Mouse (Mus musculus) kidney, embryonic 16.5 days (tissue): ENCODE data around the gene Mrpl20. TPM values are rescaled to one million over a fixed set of nuclear protein-coding genes. Genes with fewer than 3 reads are reported as not detected.
"Not testable (repeated sequence)": the region's sequence is repeated elsewhere in the genome, so short reads cannot be mapped to it uniquely, and the experiment has no call there.

Source experiments
- ATAC-seq: fragments of 200-750 bp; cut with Nextera tagmentation; 2 replicates; pipeline ENCODE4 v1.8.0; 2017; ENCODE audit warnings: moderate TSS enrichment; ENCODE audit not compliant: low FRiP score, low TSS enrichment
- H3K27ac ChIP-seq: fragments of 300-500 bp; sonication (generic); 2 replicates; pipeline ENCODE4 v1.5.1; 2014; ENCODE audit warnings: low read length
- H3K27me3 ChIP-seq: fragments of 300-500 bp; sonication (generic); 2 replicates; pipeline ENCODE4 v1.6.1; 2014; ENCODE audit warnings: low read length, control low read depth, mixed read lengths; ENCODE audit not compliant: insufficient read depth
- H3K36me3 ChIP-seq: fragments of 300-500 bp; sonication (generic); 2 replicates; pipeline ENCODE4 v1.6.1; 2014; ENCODE audit warnings: low read length, control low read depth, mixed read lengths; ENCODE audit not compliant: insufficient read depth
- H3K4me1 ChIP-seq: fragments of 300-500 bp; sonication (generic); 2 replicates; pipeline ENCODE4 v1.6.1; 2014; ENCODE audit warnings: low read length, control low read depth, mixed read lengths; ENCODE audit not compliant: insufficient read depth
- H3K4me2 ChIP-seq: fragments of 300-500 bp; sonication (generic); replicated peaks from 2 replicates; pipeline ENCODE4 v1.6.1; 2014; ENCODE audit warnings: low read depth, low read length
- H3K4me3 ChIP-seq: fragments of 300-500 bp; sonication (generic); 2 replicates; pipeline ENCODE4 v1.5.1; 2014; ENCODE audit warnings: mild to moderate bottlenecking, low read length
- H3K9ac ChIP-seq: fragments of 300-500 bp; sonication (generic); replicated peaks from 2 replicates; pipeline ENCODE4 v1.6.1; 2014; ENCODE audit warnings: low read length
- H3K9me3 ChIP-seq: fragments of 300-500 bp; sonication (generic); 2 replicates; pipeline ENCODE4 v1.6.1; 2016; ENCODE audit warnings: low read length, control low read depth
- WGBS: fragments of 180-500 bp; shearing (Covaris S2); extraction: QIAGEN DNeasy Blood & Tissue Kit; methylation state at CpG from one replicate; pipeline ENCODE4 v1.1.7; 2014; 5-methylcytosine and 5-hydroxymethylcytosine counted together
- polyA plus RNA-seq: library from polyadenylated mRNA; unstranded; fragments of >200 nt; fragmentation: Nextera tagmentation; extraction: Ambion mirVana; gene quantifications from 2 replicates; pipeline ENCODE4 v1.2.1, GENCODE M21; 2015

Mrpl20 gene
- polyA plus RNA-seq, 1 experiment from 2014 or later = 209 TPM

DNA sequence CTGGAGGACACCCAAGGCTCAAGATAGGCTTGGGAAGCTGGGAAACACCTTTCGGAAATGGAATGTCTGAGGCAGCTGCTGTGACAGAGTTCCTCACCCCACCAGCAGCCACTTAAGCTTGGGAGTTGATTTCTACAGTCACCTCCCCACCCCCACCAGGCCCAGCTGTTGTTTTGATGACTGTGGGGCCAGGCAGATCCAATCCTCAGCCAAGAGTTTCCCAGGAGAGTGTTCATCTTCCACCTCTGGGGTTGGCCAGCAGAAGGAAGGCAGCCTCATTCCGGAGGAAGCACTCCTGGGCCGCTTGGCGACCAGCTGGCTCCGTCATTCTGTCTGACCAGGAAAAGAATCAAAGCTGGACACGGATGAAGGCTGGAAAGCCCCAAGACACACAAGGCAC, 21.8 kb upstream of the Mrpl20 start:
- no peaks in the 10 kb centered on the region for H3K9me3 ChIP-seq
- H3K9ac ChIP-seq = 0 out of 2 replicates have a peak overlapping the region, but pooled peaks have one; percentile 22
- H3K4me1 ChIP-seq = peaks cover 21% of the 10 kb centered on the region
- no peaks in the 10 kb centered on the region for H3K27me3 ChIP-seq
- H3K36me3 ChIP-seq = no peaks in the 10 kb centered on the region
- ATAC-seq = peak; percentile 55; the same call in 1 of the 2 replicates
- H3K4me3 ChIP-seq = no peak overlapping the region
- 13% methylated on average over 6 of the region's 6 CpGs for WGBS
- no peak overlapping the region for H3K4me2 ChIP-seq
- H3K27ac ChIP-seq = peak overlapping the region; percentile 46; the same call in 1 of the 2 replicates

DNA sequence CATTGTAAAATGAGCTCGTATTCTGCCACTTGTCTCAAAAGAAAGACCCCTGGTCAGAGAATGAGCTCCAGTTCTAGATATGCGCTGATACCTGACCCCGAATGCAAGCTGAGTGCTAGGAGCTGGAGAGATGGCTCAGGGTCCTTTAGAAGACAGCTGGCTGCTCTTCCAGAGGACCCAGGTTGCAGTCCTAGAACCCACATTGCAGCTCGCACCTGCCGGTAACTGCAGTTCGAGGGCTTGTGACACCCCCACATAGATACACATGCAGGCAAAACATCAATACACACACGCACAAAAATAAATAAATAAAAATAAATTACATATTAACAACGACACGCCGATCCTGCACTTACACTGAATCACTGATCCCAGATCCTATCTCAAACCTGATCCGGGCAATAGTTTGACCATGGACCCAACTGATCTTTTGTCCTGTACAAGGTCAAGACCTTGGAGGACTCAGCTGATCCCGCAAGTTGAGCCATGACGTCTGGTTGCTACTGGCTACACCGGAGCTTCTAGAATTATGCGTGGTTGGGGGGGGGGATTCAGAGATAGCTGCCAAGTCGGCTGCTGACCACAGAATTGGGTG, 19.1 kb upstream of the Mrpl20 start:
- 39% methylated on average over 16 of the region's 16 CpGs for WGBS
- no peaks in the 10 kb centered on the region for H3K9me3 ChIP-seq
- H3K4me3 ChIP-seq = peak overlapping the region; percentile 56
- H3K4me1 ChIP-seq = peaks cover 15% of the 10 kb centered on the region
- H3K4me2 ChIP-seq = peak overlapping the region; percentile 75
- H3K36me3 ChIP-seq = no peaks in the 10 kb centered on the region
- no peaks in the 10 kb centered on the region for H3K27me3 ChIP-seq
- peak overlapping the region; percentile 80 for H3K9ac ChIP-seq
- ATAC-seq = no peak
- no peak overlapping the region; the same call in 1 of the 2 replicates for H3K27ac ChIP-seq

DNA sequence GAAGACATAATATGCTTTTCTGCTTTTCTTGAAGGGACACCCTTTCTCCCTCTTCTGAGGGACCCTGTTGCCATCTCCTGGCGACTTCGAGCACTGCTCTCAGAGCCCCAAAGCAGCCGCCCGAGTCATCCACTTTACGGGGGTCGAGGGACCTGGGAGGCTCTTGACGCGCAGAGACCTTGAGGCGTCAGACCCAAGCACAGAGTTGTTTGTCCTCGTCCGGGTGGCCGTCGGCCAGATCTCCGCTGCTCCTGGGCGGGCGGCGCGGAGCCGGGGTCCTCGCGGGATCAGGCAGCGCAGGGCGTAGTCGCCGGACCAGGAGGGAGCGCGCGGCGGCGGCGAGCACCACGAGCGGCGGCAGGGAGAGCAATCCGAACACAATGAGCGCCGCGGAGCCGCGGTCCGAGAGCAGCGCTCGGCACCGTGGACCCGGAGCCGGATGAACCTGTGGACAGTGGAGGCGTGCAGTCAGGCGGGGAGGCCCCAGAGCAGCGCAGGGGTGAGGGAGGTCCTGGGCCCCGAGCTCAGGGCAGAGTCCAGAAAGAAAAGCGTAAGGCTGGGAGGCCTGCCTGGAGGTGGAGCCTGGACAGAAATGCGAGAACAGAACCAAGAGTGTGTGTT, 18.5 kb upstream of the Mrpl20 start:
- peak overlapping the region; percentile 66 for H3K27ac ChIP-seq
- H3K27me3 ChIP-seq = no peaks in the 10 kb centered on the region
- H3K4me1 ChIP-seq = peaks cover 15% of the 10 kb centered on the region
- ATAC-seq = peak; percentile 90
- H3K9me3 ChIP-seq = no peaks in the 10 kb centered on the region
- H3K9ac ChIP-seq = peak overlapping the region; percentile 80
- H3K4me2 ChIP-seq = peak overlapping the region; percentile 75
- H3K4me3 ChIP-seq = peak overlapping the region; percentile 56
- no peaks in the 10 kb centered on the region for H3K36me3 ChIP-seq
- WGBS = under 1% methylated on average over 52 of the region's 52 CpGs

DNA sequence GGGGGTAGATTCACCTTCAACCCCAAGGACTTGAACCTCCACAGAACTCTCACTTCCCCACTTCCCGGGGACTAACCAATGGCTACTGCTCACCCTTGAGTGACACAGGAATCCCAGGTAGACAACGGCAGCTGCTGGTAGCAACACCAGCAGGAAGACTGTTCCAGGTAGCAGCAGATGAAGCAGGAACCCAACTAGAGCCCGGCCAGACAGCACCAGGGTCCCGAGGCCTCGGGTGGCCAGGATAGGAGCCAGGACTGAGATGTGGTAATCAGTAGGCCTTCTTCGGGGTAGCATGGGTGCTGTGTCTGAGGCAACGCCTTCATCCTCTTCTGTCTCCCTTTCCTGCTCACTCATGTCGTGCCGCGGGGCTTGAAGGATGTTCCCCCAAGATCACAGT, 17.4 kb upstream of the Mrpl20 start:
- H3K27ac ChIP-seq = no peak overlapping the region
- peaks cover 15% of the 10 kb centered on the region for H3K4me1 ChIP-seq
- no peak overlapping the region for H3K4me2 ChIP-seq
- 81% methylated on average over 10 of the region's 10 CpGs for WGBS
- no peak overlapping the region for H3K9ac ChIP-seq
- H3K27me3 ChIP-seq = no peaks in the 10 kb centered on the region
- H3K36me3 ChIP-seq = no peaks in the 10 kb centered on the region
- H3K4me3 ChIP-seq = no peak overlapping the region
- H3K9me3 ChIP-seq = no peaks in the 10 kb centered on the region
- no peak for ATAC-seq

DNA sequence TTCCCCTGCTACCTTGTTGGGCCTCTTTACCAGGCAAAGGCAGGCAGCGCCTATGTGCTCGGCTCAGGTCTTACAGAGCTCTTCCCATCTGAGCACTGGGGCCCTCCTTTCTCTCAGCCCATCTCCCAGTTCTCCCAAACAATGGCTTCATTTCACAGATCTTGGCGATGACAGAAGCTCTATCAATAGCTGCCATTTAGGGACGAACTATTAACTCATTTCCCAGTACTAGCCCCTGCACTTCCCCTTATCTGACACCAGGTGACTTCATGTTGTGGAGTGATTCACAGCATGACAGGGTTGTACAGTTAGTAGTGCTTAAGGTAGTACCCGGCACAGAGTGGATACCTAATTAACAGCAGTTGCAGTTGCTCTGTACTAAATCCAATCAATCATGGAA, 16.9 kb upstream of the Mrpl20 start, which contains the start of gene Tmem88b:
Gene Tmem88b, minus strand, starts transcription at position 56 of the 400 bp plus-strand sequence.
- peak within 1 kb of the TSS; percentile 80 for H3K9ac ChIP-seq
- no peak for ATAC-seq
- WGBS = 72% methylated on average over 5 of the region's 5 CpGs

DNA sequence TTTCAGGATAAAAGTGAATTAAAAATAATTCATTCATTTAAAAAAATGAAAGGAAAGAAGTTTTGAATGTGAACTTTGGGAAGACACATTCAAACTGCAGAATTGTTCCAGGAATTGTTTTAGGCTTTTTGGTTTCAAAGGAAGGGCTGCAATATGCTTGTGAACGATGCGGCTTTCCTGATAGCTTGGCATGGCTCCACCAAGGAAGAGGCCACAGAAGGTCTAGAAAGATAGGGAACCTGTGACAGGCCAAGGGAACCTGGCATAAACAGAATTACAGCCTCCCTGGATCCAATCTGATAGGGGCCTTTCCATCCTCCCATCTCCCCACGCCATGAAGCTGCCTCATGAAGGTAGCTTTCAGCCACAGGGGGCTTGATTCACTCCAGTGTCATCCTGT, 14.4 kb upstream of the Mrpl20 start:
- 90% methylated on average over 3 of the region's 3 CpGs for WGBS
- no peaks in the 10 kb centered on the region for H3K9me3 ChIP-seq
- H3K27me3 ChIP-seq = no peaks in the 10 kb centered on the region
- no peak overlapping the region for H3K27ac ChIP-seq
- ATAC-seq = no peak
- H3K36me3 ChIP-seq = no peaks in the 10 kb centered on the region
- peaks cover 24% of the 10 kb centered on the region for H3K4me1 ChIP-seq
- no peak overlapping the region for H3K4me3 ChIP-seq
- no peak overlapping the region for H3K4me2 ChIP-seq
- H3K9ac ChIP-seq = no peak overlapping the region

More for the DNA sequence above, 16.9 kb upstream of the Mrpl20 start, which contains the start of gene Tmem88b:
- Histone ChIP-seq H3K4me1 (peaks cover 15% of the 10 kb centered on the region), H3K27me3 (no peaks in the 10 kb centered on the region), H3K9me3 (no peaks in the 10 kb centered on the region), H3K4me2 (peak within 1 kb of the TSS; percentile 75), H3K4me3 (peak within 1 kb of the TSS; percentile 56), H3K36me3 (no peaks in the 10 kb centered on the region), H3K27ac (no peak within 1 kb of the TSS)

DNA sequence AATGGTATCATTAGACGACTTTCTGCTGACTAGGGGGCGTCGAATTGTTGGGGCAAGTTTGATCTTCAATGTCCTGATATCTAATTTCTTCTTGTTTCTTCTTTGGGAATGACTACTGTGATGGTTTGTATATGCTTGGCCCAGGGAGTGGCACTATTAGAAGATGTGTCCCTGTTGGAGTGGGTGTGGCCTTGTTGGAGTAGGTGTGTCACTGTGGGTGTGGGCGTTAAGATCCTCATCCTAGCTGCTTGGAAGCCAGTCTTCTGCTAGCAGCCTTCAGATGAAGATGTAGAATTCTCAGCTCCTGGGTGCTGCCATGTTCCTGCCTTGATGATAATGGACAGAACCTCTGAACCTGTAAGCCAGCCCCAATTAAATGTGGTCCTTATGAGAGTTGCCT, 13.8 kb upstream of the Mrpl20 start:
- H3K27ac ChIP-seq, H3K9ac ChIP-seq, H3K36me3 ChIP-seq, H3K4me2 ChIP-seq, ATAC-seq, H3K9me3 ChIP-seq, H3K4me3 ChIP-seq, H3K27me3 ChIP-seq: not testable (repeated sequence)
- H3K4me1 ChIP-seq = peaks cover 21% of the 10 kb centered on the region
- WGBS = 77% methylated on average over 4 of the region's 4 CpGs

DNA sequence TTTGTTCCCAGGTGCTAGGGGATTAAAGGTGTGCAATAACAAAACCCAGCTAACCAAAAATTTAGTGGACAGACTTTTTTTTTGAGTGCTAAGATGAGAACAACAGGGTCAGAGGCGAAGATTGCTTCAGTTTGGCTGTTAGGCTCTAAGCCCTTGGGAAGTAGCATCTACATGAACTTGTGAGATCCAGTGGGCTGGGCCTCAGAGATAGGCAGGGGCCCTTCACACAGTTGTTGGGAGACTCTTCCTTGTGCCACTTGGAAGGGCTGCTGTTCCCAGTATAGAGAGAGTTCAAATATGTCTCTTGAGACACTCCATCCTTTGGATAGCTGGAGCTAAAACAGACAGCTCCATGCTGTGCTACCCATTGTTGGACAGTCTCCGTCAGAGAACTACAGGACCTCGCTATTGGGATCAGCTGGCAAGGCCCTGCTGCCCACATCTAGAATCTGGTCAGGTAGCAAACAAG, 12.6 kb upstream of the Mrpl20 start, which contains the start of gene Ankrd65:
Gene Ankrd65, plus strand, starts transcription at position 419 of the 469 bp plus-strand sequence.
- no peak for ATAC-seq
- H3K27me3 ChIP-seq = no peaks in the 10 kb centered on the region
- no peak within 1 kb of the TSS for H3K4me3 ChIP-seq
- peak within 1 kb of the TSS; percentile 38 for H3K4me2 ChIP-seq
- H3K4me1 ChIP-seq = peaks cover 17% of the 10 kb centered on the region
- H3K9me3 ChIP-seq = no peaks in the 10 kb centered on the region
- 89% methylated on average over 3 of the region's 3 CpGs for WGBS
- no peaks in the 10 kb centered on the region for H3K36me3 ChIP-seq
- no peak within 1 kb of the TSS for H3K9ac ChIP-seq
- H3K27ac ChIP-seq = peak within 1 kb of the TSS; percentile 65

DNA sequence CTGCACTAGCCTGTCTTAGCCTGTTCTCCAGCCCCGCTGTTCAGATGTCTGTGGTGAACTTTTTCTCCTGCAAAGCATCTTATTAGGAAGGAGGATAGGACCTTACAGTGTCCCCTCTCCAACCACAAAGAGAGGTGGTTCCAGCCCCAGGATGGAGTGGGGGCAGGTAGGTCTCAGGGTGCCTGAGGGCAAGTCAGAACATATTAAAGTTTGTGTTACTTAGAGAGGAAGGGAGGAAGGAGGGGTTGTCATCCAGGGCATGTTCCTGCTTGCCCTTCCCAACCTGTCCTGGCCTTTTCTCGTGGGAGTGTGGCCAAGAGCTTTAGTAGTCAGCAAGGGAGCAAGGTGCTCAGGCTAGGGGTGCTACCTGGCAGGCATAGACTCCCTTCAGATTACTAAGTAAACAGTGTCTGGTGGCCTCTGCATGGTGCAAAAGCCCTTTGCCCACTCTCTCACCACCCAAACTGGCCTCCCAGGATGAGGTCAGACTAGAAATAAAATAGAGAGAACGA, 12.0 kb upstream of the Mrpl20 start:
- WGBS = 38% methylated on average over 3 of the region's 3 CpGs
- no peak overlapping the region for H3K9ac ChIP-seq
- H3K9me3 ChIP-seq = no peaks in the 10 kb centered on the region
- no peaks in the 10 kb centered on the region for H3K27me3 ChIP-seq
- no peak overlapping the region for H3K4me3 ChIP-seq
- peak overlapping the region; percentile 65 for H3K27ac ChIP-seq
- H3K36me3 ChIP-seq = no peaks in the 10 kb centered on the region
- H3K4me2 ChIP-seq = no peak overlapping the region
- ATAC-seq = peak; percentile 70
- peaks cover 17% of the 10 kb centered on the region for H3K4me1 ChIP-seq
